Mouse (Mus musculus) heart, embryonic 12.5 days (tissue): ENCODE measurements around the gene Gpd1l. TPM values are rescaled to one million over a fixed set of nuclear protein-coding genes. Genes with fewer than 3 reads are reported as not detected.

Experiments
- ATAC-seq: fragments of 200-750 bp; cut with Nextera tagmentation; 2 replicates; pipeline ENCODE4 v1.8.0; 2017; ENCODE audit warnings: moderate TSS enrichment, moderate library complexity; ENCODE audit not compliant: insufficient number of reproducible peaks, low FRiP score
- H3K27ac ChIP-seq: fragments of 300-500 bp; sonication (generic); 2 replicates; pipeline ENCODE4 v1.5.1; 2016; ENCODE audit warnings: mild to moderate bottlenecking, moderate library complexity; ENCODE audit not compliant: poor library complexity, severe bottlenecking
- H3K27me3 ChIP-seq: fragments of 300-500 bp; sonication (generic); replicated peaks from 2 replicates; pipeline ENCODE4 v1.6.1; 2016; ENCODE audit warnings: mild to moderate bottlenecking, moderate library complexity
- H3K36me3 ChIP-seq: fragments of 300-500 bp; sonication (generic); 2 replicates; pipeline ENCODE4 v1.6.1; 2016; ENCODE audit warnings: mild to moderate bottlenecking, moderate library complexity
- H3K4me1 ChIP-seq: fragments of 300-500 bp; sonication (generic); replicated peaks from 2 replicates; pipeline ENCODE4 v1.6.1; 2016; ENCODE audit warnings: mild to moderate bottlenecking
- H3K4me2 ChIP-seq: fragments of 300-500 bp; sonication (generic); 2 replicates; pipeline ENCODE4 v1.6.1; 2016; ENCODE audit warnings: mild to moderate bottlenecking, moderate library complexity
- H3K4me3 ChIP-seq: fragments of 300-500 bp; sonication (generic); 2 replicates; pipeline ENCODE4 v1.5.1; 2016; ENCODE audit warnings: mild to moderate bottlenecking
- H3K9ac ChIP-seq: fragments of 300-500 bp; sonication (generic); 2 replicates; pipeline ENCODE4 v1.6.1; 2016; ENCODE audit warnings: mild to moderate bottlenecking, moderate library complexity
- H3K9me3 ChIP-seq: fragments of 300-500 bp; sonication (generic); replicated peaks from 2 replicates; pipeline ENCODE4 v1.6.1; 2016; ENCODE audit warnings: mild to moderate bottlenecking, moderate library complexity
- WGBS: fragments of 180-500 bp; shearing (Covaris S2); methylation state at CpG from one replicate; pipeline ENCODE4 v1.1.7; 2016; 5-methylcytosine and 5-hydroxymethylcytosine counted together
- polyA plus RNA-seq: library from polyadenylated mRNA; unstranded; fragments of >200 nt; fragmentation: Nextera tagmentation; extraction: Ambion mirVana; gene quantifications from 2 replicates; pipeline ENCODE4 v1.2.1, GENCODE M21; 2016

The Gpd1l gene
- polyA plus RNA-seq, 1 experiment from 2014 or later: 15.5 TPM

- Histone ChIP-seq H3K9me3 (no peaks in the 10 kb centered on the region), H3K4me3 (no peak overlapping the region), H3K27ac (no peak overlapping the region), H3K9ac (no peak overlapping the region), H3K4me2 (no peak overlapping the region), H3K36me3 (no peaks in the 10 kb centered on the region), H3K27me3 (no peaks in the 10 kb centered on the region), H3K4me1 (peaks cover 2% of the 10 kb centered on the region; the same call in 1 of the 2 replicates)
- WGBS: 86% methylated on average over 11 of the region's 11 CpGs
- no peak for ATAC-seq
Measured at GRCm38 (mm10) chr9:114955340-114955739, 21.6 kb upstream of the Gpd1l start.

GRCm38 (mm10) chr9:114952866-114953265, 19.1 kb upstream of the Gpd1l start:
- 24% methylated on average over 1 of the region's 1 CpGs for WGBS
- H3K4me3 ChIP-seq: no peak overlapping the region
- no peaks in the 10 kb centered on the region for H3K36me3 ChIP-seq
- peaks cover 8% of the 10 kb centered on the region for H3K4me1 ChIP-seq
- H3K27ac ChIP-seq: no peak overlapping the region
- H3K4me2 ChIP-seq: no peak overlapping the region
- H3K9me3 ChIP-seq: no peaks in the 10 kb centered on the region
- ATAC-seq: no peak
- H3K9ac ChIP-seq: no peak overlapping the region
- H3K27me3 ChIP-seq: no peaks in the 10 kb centered on the region

GRCm38 (mm10) chr9:114948395-114948794, 14.6 kb upstream of the Gpd1l start:
- Histone ChIP-seq H3K9ac (no peak overlapping the region), H3K4me1 (peaks cover 8% of the 10 kb centered on the region), H3K36me3 (no peaks in the 10 kb centered on the region), H3K4me2 (no peak overlapping the region), H3K27me3 (no peaks in the 10 kb centered on the region), H3K9me3 (no peaks in the 10 kb centered on the region), H3K27ac (peak overlapping the region; percentile 46), H3K4me3 (no peak overlapping the region)
- peak; percentile 78; the same call in 1 of the 2 replicates for ATAC-seq
- 39% methylated on average over 5 of the region's 5 CpGs for WGBS

- WGBS: 85% methylated on average over 6 of the region's 6 CpGs
- H3K4me2 ChIP-seq: no peak overlapping the region
- no peak overlapping the region for H3K4me3 ChIP-seq
Measured at GRCm38 (mm10) chr9:114945576-114945975, 11.8 kb upstream of the Gpd1l start.

DNA sequence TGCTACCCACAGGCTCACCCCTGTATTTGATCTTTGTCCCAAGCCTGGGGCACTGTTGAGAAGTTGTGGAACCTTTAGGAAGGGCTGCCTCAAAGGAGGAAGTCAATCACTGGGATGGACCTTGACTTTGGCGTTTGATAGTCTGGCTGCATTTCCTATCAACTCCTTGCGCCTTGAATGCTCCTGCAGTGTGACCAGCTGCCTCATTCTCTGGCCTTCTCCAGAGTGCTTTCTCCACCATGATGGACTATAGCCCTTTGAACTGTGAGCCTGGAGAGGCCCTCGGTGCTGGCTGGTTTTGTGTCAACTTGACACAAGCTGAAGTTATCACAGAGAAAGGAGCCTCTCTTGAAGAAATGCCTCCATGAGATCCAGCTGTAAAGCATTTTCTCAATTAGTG, 10.9 kb upstream of the Gpd1l start:
- Histone ChIP-seq H3K4me2 (no peak overlapping the region), H3K36me3 (no peaks in the 10 kb centered on the region), H3K4me3 (no peak overlapping the region), H3K27ac (no peak overlapping the region), H3K27me3 (no peaks in the 10 kb centered on the region), H3K9ac (no peak overlapping the region), H3K9me3 (0 out of 2 replicates have a peak, but pooled peaks cover 10% of the 10 kb centered on the region), H3K4me1 (no peaks in the 10 kb centered on the region; the same call in 1 of the 2 replicates)
- ATAC-seq: no peak
- WGBS: 76% methylated on average over 3 of the region's 3 CpGs

More at GRCm38 (mm10) chr9:114945576-114945975, 11.8 kb upstream of the Gpd1l start:
- no peak for ATAC-seq
- H3K36me3 ChIP-seq: no peaks in the 10 kb centered on the region
- H3K9ac ChIP-seq: no peak overlapping the region
- 0 out of 2 replicates have a peak, but pooled peaks cover 10% of the 10 kb centered on the region for H3K9me3 ChIP-seq
- no peaks in the 10 kb centered on the region for H3K27me3 ChIP-seq
- no peak overlapping the region for H3K27ac ChIP-seq
- peaks cover 8% of the 10 kb centered on the region for H3K4me1 ChIP-seq

GRCm38 (mm10) chr9:114936687-114937086, 2.9 kb upstream of the Gpd1l start:
- Histone ChIP-seq H3K27me3 (no peaks in the 10 kb centered on the region), H3K4me3 (no peak overlapping the region), H3K9ac (no peak overlapping the region), H3K27ac (no peak overlapping the region), H3K4me2 (no peak overlapping the region), H3K4me1 (peaks cover 11% of the 10 kb centered on the region), H3K36me3 (no peaks in the 10 kb centered on the region), H3K9me3 (0 out of 2 replicates have a peak, but pooled peaks cover 5% of the 10 kb centered on the region)
- WGBS: 64% methylated on average over 2 of the region's 2 CpGs
- ATAC-seq: no peak

- Histone ChIP-seq H3K4me3 (no peak overlapping the region), H3K9ac (no peak overlapping the region), H3K27ac (no peak overlapping the region), H3K36me3 (no peaks in the 10 kb centered on the region), H3K4me2 (no peak overlapping the region), H3K4me1 (peaks cover 11% of the 10 kb centered on the region), H3K9me3 (0 out of 2 replicates have a peak, but pooled peaks cover 4% of the 10 kb centered on the region), H3K27me3 (no peaks in the 10 kb centered on the region)
- 81% methylated on average over 4 of the region's 4 CpGs for WGBS
- ATAC-seq: no peak
Measured at GRCm38 (mm10) chr9:114935321-114935720, 1.5 kb upstream of the Gpd1l start.

GRCm38 (mm10) chr9:114934231-114934630, 444 bp upstream of the Gpd1l start:
- Histone ChIP-seq H3K4me2 (peak overlapping the region; percentile 98), H3K9me3 (0 out of 2 replicates have a peak, but pooled peaks cover 4% of the 10 kb centered on the region), H3K4me3 (peak overlapping the region; percentile 86), H3K36me3 (no peaks in the 10 kb centered on the region), H3K4me1 (peaks cover 11% of the 10 kb centered on the region), H3K9ac (no peak overlapping the region), H3K27me3 (no peaks in the 10 kb centered on the region), H3K27ac (no peak overlapping the region)
- no peak for ATAC-seq
- WGBS: 59% methylated on average over 11 of the region's 11 CpGs

DNA sequence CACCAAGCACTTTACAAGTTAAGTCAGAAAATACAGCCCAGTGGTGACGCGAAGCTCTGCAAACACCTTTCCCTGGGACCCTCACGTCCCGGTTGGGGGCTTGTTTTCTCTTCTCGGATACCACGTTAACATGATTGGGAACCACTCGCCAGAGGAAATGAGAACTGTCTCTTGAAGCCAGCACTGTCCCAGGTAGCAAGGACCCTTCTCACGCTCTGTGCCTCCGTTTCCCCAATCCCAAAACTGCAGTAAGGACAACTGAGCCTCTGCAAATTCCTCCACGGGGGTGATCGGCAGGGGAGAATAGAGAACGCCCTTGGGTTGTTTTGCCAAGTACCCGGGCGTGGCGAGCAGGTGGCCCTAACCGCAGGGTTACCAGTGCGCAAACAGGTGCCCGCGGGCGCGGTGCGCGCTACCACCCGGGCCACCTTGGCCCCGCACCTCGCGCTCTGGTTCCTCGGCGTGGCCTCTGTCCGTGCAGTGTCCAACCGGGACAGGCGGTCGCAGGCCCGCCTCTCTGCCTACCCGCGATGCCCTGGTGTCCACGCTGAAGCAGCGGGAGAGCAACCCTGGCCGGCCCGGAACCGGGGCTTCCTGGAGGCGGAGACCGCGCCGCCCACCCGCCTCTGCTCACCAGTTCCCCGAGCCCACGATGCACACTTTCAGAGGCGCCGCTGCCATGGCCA, 607 bp downstream of the Gpd1l start:
- Histone ChIP-seq H3K9ac (peak overlapping the region; percentile 79), H3K27me3 (no peaks in the 10 kb centered on the region), H3K4me3 (peak overlapping the region; percentile 86), H3K36me3 (no peaks in the 10 kb centered on the region), H3K4me1 (peaks cover 11% of the 10 kb centered on the region), H3K9me3 (no peaks in the 10 kb centered on the region), H3K4me2 (peak overlapping the region; percentile 98), H3K27ac (peak overlapping the region; percentile 78)
- WGBS: under 1% methylated on average over 50 of the region's 50 CpGs
- peak; percentile 29 for ATAC-seq

DNA sequence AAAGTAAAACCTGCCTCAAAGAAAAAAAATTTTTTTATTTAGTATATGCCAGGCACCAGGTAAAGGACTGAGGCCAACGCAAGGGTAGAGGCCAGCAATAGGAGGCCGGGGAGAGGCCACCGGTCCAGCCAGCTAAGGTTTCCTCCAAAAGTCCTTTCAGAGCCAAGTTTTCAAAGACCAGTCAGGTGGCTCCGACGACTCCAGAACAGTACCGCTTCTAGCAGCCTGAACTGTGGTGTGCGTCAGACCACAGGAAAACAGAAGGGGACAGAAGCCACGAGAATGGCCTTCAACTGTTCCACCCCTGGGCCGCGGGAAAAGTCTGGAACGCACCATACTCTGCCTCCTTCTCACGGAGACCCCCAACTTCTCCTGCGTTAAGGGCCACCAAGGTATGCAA, 1.2 kb downstream of the Gpd1l start:
- H3K27me3 ChIP-seq: no peaks in the 10 kb centered on the region
- H3K4me3 ChIP-seq: peak overlapping the region; percentile 86
- H3K4me1 ChIP-seq: peaks cover 11% of the 10 kb centered on the region
- H3K9ac ChIP-seq: peak overlapping the region; percentile 79; the same call in 1 of the 2 replicates
- H3K9me3 ChIP-seq: no peaks in the 10 kb centered on the region
- H3K4me2 ChIP-seq: peak overlapping the region; percentile 98
- ATAC-seq: no peak
- H3K27ac ChIP-seq: no peak overlapping the region
- WGBS: 20% methylated on average over 13 of the region's 13 CpGs
- H3K36me3 ChIP-seq: no peaks in the 10 kb centered on the region

GRCm38 (mm10) chr9:114930464-114931090, 3.2 kb downstream of the Gpd1l start:
- Histone ChIP-seq H3K4me1 (peaks cover 11% of the 10 kb centered on the region), H3K9me3 (no peaks in the 10 kb centered on the region), H3K27me3 (no peaks in the 10 kb centered on the region), H3K27ac (no peak overlapping the region), H3K36me3 (no peaks in the 10 kb centered on the region), H3K4me3 (no peak overlapping the region), H3K4me2 (no peak overlapping the region), H3K9ac (no peak overlapping the region)
- WGBS: 90% methylated on average over 9 of the region's 9 CpGs
- no peak for ATAC-seq
